In the genomic region with DNA sequence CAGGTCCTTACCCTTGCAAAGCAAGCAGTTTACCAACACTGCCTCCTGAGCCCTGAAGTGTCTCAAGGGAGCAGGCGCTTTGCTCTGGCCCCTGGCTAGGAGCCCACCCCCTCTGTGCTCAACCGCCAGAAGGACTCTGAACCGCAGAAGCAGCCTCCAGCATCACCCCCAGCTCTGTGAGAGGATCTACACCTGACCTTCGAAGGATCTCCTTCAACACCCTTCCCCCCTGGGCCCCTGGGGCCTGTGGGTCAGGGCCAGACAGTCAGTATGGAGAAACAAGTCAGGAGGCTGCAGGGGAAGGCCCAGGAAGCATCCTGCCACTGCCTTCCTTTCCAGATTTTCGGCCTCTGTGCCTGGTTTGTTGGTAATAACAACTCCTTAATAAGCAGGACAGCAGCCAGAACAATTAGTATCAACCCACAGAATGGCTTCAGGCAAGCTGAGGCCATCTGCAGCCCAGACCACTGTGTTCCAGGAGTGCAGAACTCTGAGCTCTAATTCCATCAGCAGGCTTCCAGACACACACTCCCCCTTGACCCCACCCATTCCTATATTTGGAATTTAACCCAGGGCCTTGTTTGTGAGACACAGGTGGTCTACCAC, we compare ENCODE assay signal across 12 mouse cellular contexts. TPM values are rescaled to one million over a fixed set of nuclear protein-coding genes. Genes with fewer than 3 reads are reported as not detected.
A peak's percentile ranks its signal among the peaks of the same experiment; 100 is the strongest.
DNase-seq lines count a peak whose midpoint lies in the region; ATAC-seq and TF ChIP-seq lines count a peak whose summit lies in the region.
"Had no signal": no experiment of that assay in that cellular context is flagged by ENCODE, and none has a peak within 500 bp of the region (broad histone marks: within the 10 kb centered on the region; RNA-seq: fewer than 3 reads in every experiment).

No protein-coding gene starts in this region.

- no peaks in the 10 kb centered on the region for H3K27me3 ChIP-seq in embryonic facial prominence, embryonic 12.5 days
- H3K27me3 ChIP-seq in embryonic facial prominence, embryonic 10.5 days (replicated peaks; ENCODE audit: low read depth, poor library complexity, severe bottlenecking): no peaks in the 10 kb centered on the region
- H3K27me3 ChIP-seq in midbrain, embryonic 11.5 days (ENCODE audit: control insufficient read depth, insufficient read depth, low read length): no peaks in the 10 kb centered on the region
- H3K27me3 ChIP-seq in midbrain, embryonic 10.5 days (ENCODE audit: low read depth, poor library complexity, severe bottlenecking): no peaks in the 10 kb centered on the region
- no peaks in the 10 kb centered on the region for H3K27me3 ChIP-seq in stomach, postnatal 0 days (ENCODE audit: control insufficient read depth, insufficient read depth, low read length)

- no peak for TF ChIP-seq CTCF in stomach, postnatal 0 days (IDR thresholded peaks at IDR 0.05; ENCODE audit: low read depth)

- no peaks in the 10 kb centered on the region for H3K36me3 ChIP-seq in embryonic facial prominence, embryonic 12.5 days
- peaks cover 15% of the 10 kb centered on the region for H3K36me3 ChIP-seq in embryonic facial prominence, embryonic 10.5 days (replicated peaks)
- no peaks in the 10 kb centered on the region for H3K36me3 ChIP-seq in midbrain, embryonic 11.5 days (ENCODE audit: control insufficient read depth, insufficient read depth, low read length)
- peaks cover 19% of the 10 kb centered on the region for H3K36me3 ChIP-seq in midbrain, embryonic 10.5 days
- H3K36me3 ChIP-seq in stomach, postnatal 0 days (ENCODE audit: control insufficient read depth, insufficient read depth, low read length): no peaks in the 10 kb centered on the region

- H3K4me1 ChIP-seq in embryonic facial prominence, embryonic 12.5 days: peaks cover 7% of the 10 kb centered on the region; the same call in 1 of the 2 replicates
- peaks cover 33% of the 10 kb centered on the region for H3K4me1 ChIP-seq in embryonic facial prominence, embryonic 10.5 days
- no peaks in the 10 kb centered on the region; the same call in 1 of the 2 replicates for H3K4me1 ChIP-seq in midbrain, embryonic 11.5 days (ENCODE audit: control insufficient read depth, insufficient read depth, low read length)
- peaks cover 21% of the 10 kb centered on the region for H3K4me1 ChIP-seq in midbrain, embryonic 10.5 days
- no peaks in the 10 kb centered on the region for H3K4me1 ChIP-seq in stomach, postnatal 0 days (replicated peaks; ENCODE audit: control insufficient read depth, insufficient read depth)

- no peaks in the 10 kb centered on the region for H3K9me3 ChIP-seq in embryonic facial prominence, embryonic 12.5 days
- H3K9me3 ChIP-seq in embryonic facial prominence, embryonic 10.5 days: no peaks in the 10 kb centered on the region
- no peaks in the 10 kb centered on the region for H3K9me3 ChIP-seq in midbrain, embryonic 11.5 days (ENCODE audit: control insufficient read depth, low read length)
- no peaks in the 10 kb centered on the region for H3K9me3 ChIP-seq in midbrain, embryonic 10.5 days (replicated peaks)
- no peaks in the 10 kb centered on the region for H3K9me3 ChIP-seq in stomach, postnatal 0 days (ENCODE audit: control insufficient read depth, low read length)
- H3K9me3 ChIP-seq: heart, embryonic 13.5 days had no signal

- 54% methylated on average over 5 of the region's 5 CpGs for WGBS in embryonic facial prominence, embryonic 12.5 days
- 46% methylated on average over 5 of the region's 5 CpGs for WGBS in embryonic facial prominence, embryonic 10.5 days
- WGBS in midbrain, embryonic 11.5 days: 74% methylated on average over 5 of the region's 5 CpGs
- WGBS in midbrain, embryonic 10.5 days: 79% methylated on average over 5 of the region's 5 CpGs
- 68% methylated on average over 5 of the region's 5 CpGs for WGBS in stomach, postnatal 0 days

- H3K4me2 ChIP-seq in embryonic facial prominence, embryonic 12.5 days (replicated peaks): no peak overlapping the region
- no peak overlapping the region for H3K4me2 ChIP-seq in midbrain, embryonic 11.5 days
- H3K4me2 ChIP-seq in stomach, postnatal 0 days (replicated peaks; ENCODE audit: low read depth): no peak overlapping the region
- H3K4me2 ChIP-seq: heart, embryonic 13.5 days had no signal

- no peak for TF ChIP-seq EP300 in stomach, postnatal 0 days (optimal IDR thresholded peaks at IDR 0.05)

- no peak for ATAC-seq in embryonic facial prominence, embryonic 12.5 days (ENCODE audit: insufficient number of reproducible peaks, insufficient read depth, low FRiP score, low TSS enrichment)
- no peak for ATAC-seq in midbrain, embryonic 11.5 days (ENCODE audit: low FRiP score)
- ATAC-seq in stomach, postnatal 0 days (ENCODE audit: low FRiP score, low TSS enrichment): no peak
- ATAC-seq: forebrain, embryonic 16.5 days had no signal

- no peak for DNase-seq in embryonic facial prominence, embryonic 10.5 days (ENCODE audit: low spot score)
- DNase-seq in midbrain, embryonic 11.5 days (ENCODE audit: low spot score, missing footprints): peak; percentile 19
- DNase-seq in midbrain, embryonic 10.5 days (ENCODE audit: low spot score): no peak
- peak; percentile 38 to 80 for DNase-seq in kidney, postnatal 25 days
- DNase-seq in stomach, postnatal 0 days (ENCODE audit: low spot score): no peak
- DNase-seq in thymus, postnatal 25 days: no peak
- no peak for DNase-seq in gastrocnemius, postnatal 10 days
- DNase-seq: B cell, adult 2 months; thymus, adult 2 months had no signal

- no peak overlapping the region for H3K27ac ChIP-seq in embryonic facial prominence, embryonic 12.5 days
- H3K27ac ChIP-seq in embryonic facial prominence, embryonic 10.5 days (replicated peaks): no peak overlapping the region
- H3K27ac ChIP-seq in midbrain, embryonic 11.5 days (ENCODE audit: low read depth, low read length): no peak overlapping the region
- H3K27ac ChIP-seq in midbrain, embryonic 10.5 days (replicated peaks): no peak overlapping the region
- no peak overlapping the region for H3K27ac ChIP-seq in stomach, postnatal 0 days (replicated peaks)
- H3K27ac ChIP-seq: heart, embryonic 13.5 days had no signal

- peak overlapping the region; percentile 24; the same call in 1 of the 2 replicates for H3K9ac ChIP-seq in embryonic facial prominence, embryonic 12.5 days
- H3K9ac ChIP-seq in midbrain, embryonic 11.5 days (ENCODE audit: low read length): no peak overlapping the region
- 0 out of 2 replicates have a peak overlapping the region, but pooled peaks have one; percentile 1 for H3K9ac ChIP-seq in stomach, postnatal 0 days (ENCODE audit: low read length)
- H3K9ac ChIP-seq: heart, embryonic 13.5 days had no signal

- H3K4me3 ChIP-seq in embryonic facial prominence, embryonic 12.5 days: no peak overlapping the region
- no peak overlapping the region for H3K4me3 ChIP-seq in embryonic facial prominence, embryonic 10.5 days
- no peak overlapping the region for H3K4me3 ChIP-seq in midbrain, embryonic 11.5 days (ENCODE audit: low read depth, low read length)
- H3K4me3 ChIP-seq in midbrain, embryonic 10.5 days: no peak overlapping the region
- H3K4me3 ChIP-seq in stomach, postnatal 0 days (ENCODE audit: low read depth, low read length): no peak overlapping the region
- H3K4me3 ChIP-seq: heart, embryonic 13.5 days had no signal

RNA-seq across cellular contexts. Expression of gene Asl, which starts 7.6 kb away (rescaled TPM):
- polyA plus RNA-seq in embryonic facial prominence, embryonic 12.5 days (2016; fragmentation: Nextera tagmentation; extraction: Ambion mirVana): 24.0 and 26.7 TPM in 2 replicates
- polyA plus RNA-seq in embryonic facial prominence, embryonic 10.5 days (2016; fragmentation: Nextera tagmentation; extraction: Ambion mirVana): 34.2 and 34.8 TPM in 2 replicates
- 24.2 and 30.1 TPM in 2 replicates for polyA plus RNA-seq in midbrain, embryonic 11.5 days (2014; fragmentation: Nextera tagmentation; extraction: Ambion mirVana)
- 33.3 and 36.0 TPM in 2 replicates for polyA plus RNA-seq in midbrain, embryonic 10.5 days (2016; fragmentation: Nextera tagmentation; extraction: Ambion mirVana)
- 27.3 and 36.1 TPM in 2 replicates for polyA plus RNA-seq in stomach, postnatal 0 days (2015; fragmentation: Nextera tagmentation; extraction: Ambion mirVana)
- total RNA-seq in gastrocnemius, postnatal 10 days (2021): 10 to 100 TPM; 10.2 to 10.3 TPM

RNA-seq across cellular contexts. Expression of gene Crcp, which starts 7.6 kb away (rescaled TPM):
- polyA plus RNA-seq in embryonic facial prominence, embryonic 12.5 days (2016; fragmentation: Nextera tagmentation; extraction: Ambion mirVana): 42.0 and 42.9 TPM in 2 replicates
- 53.3 and 54.4 TPM in 2 replicates for polyA plus RNA-seq in embryonic facial prominence, embryonic 10.5 days (2016; fragmentation: Nextera tagmentation; extraction: Ambion mirVana)
- polyA plus RNA-seq in midbrain, embryonic 11.5 days (2014; fragmentation: Nextera tagmentation; extraction: Ambion mirVana): 41.1 and 42.7 TPM in 2 replicates
- polyA plus RNA-seq in midbrain, embryonic 10.5 days (2016; fragmentation: Nextera tagmentation; extraction: Ambion mirVana): 63.8 and 65.9 TPM in 2 replicates
- 26.0 and 26.4 TPM in 2 replicates for polyA plus RNA-seq in stomach, postnatal 0 days (2015; fragmentation: Nextera tagmentation; extraction: Ambion mirVana)
- total RNA-seq in gastrocnemius, postnatal 10 days (2021): 10 to 100 TPM; 14.5 to 16.5 TPM

RNA-seq across cellular contexts. Expression of gene Gusb, which starts 18.6 kb away (rescaled TPM):
- polyA plus RNA-seq in embryonic facial prominence, embryonic 12.5 days (2016; fragmentation: Nextera tagmentation; extraction: Ambion mirVana): 35.4 and 35.9 TPM in 2 replicates
- polyA plus RNA-seq in embryonic facial prominence, embryonic 10.5 days (2016; fragmentation: Nextera tagmentation; extraction: Ambion mirVana): 45.3 and 47.7 TPM in 2 replicates
- 31.8 and 33.9 TPM in 2 replicates for polyA plus RNA-seq in midbrain, embryonic 11.5 days (2014; fragmentation: Nextera tagmentation; extraction: Ambion mirVana)
- polyA plus RNA-seq in midbrain, embryonic 10.5 days (2016; fragmentation: Nextera tagmentation; extraction: Ambion mirVana): 33.6 and 34.1 TPM in 2 replicates
- polyA plus RNA-seq in stomach, postnatal 0 days (2015; fragmentation: Nextera tagmentation; extraction: Ambion mirVana): 32.0 and 33.9 TPM in 2 replicates
- total RNA-seq in gastrocnemius, postnatal 10 days (2021): 10 to 100 TPM; 16.5 to 23.5 TPM

RNA-seq across cellular contexts. Expression of gene Tpst1, which starts 51.7 kb away (rescaled TPM):
- polyA plus RNA-seq in embryonic facial prominence, embryonic 12.5 days (2016; fragmentation: Nextera tagmentation; extraction: Ambion mirVana): 77.2 and 83.6 TPM in 2 replicates
- 52.3 and 55.6 TPM in 2 replicates for polyA plus RNA-seq in embryonic facial prominence, embryonic 10.5 days (2016; fragmentation: Nextera tagmentation; extraction: Ambion mirVana)
- polyA plus RNA-seq in midbrain, embryonic 11.5 days (2014; fragmentation: Nextera tagmentation; extraction: Ambion mirVana): 64.7 and 68.7 TPM in 2 replicates
- polyA plus RNA-seq in midbrain, embryonic 10.5 days (2016; fragmentation: Nextera tagmentation; extraction: Ambion mirVana): 57.5 and 60.4 TPM in 2 replicates
- polyA plus RNA-seq in stomach, postnatal 0 days (2015; fragmentation: Nextera tagmentation; extraction: Ambion mirVana): 44.5 and 47.3 TPM in 2 replicates
- total RNA-seq in gastrocnemius, postnatal 10 days (2021): 10 to 100 TPM; 26.8 to 30.9 TPM

Comparison
In these comparisons a context has a peak if more than half of its experiments do, and no peak if none do; other contexts are left out.
1. DNase-seq: peak in midbrain, embryonic 11.5 days (single experiment) and kidney, postnatal 25 days (2 of 2); none in embryonic facial prominence, embryonic 10.5 days (single experiment), midbrain, embryonic 10.5 days (single experiment), stomach, postnatal 0 days (single experiment), thymus, postnatal 25 days (single experiment) and gastrocnemius, postnatal 10 days (single experiment).